Mouse (Mus musculus) heart, adult 2 months (tissue): ENCODE results near the gene Ston1. TPM values are rescaled to one million over a fixed set of nuclear protein-coding genes. Genes with fewer than 3 reads are reported as not detected.

Experiments
- DNase-seq, 2 experiments: peaks; one replicate each; pipeline ENCODE4 v3.0.0; 2021
- H3K27ac ChIP-seq: fragments of 200-600 bp; 2 replicates; pipeline ENCODE4 v1.8.1; 2022
- H3K27me3 ChIP-seq: fragments of 200-500 bp; 2 replicates; pipeline ENCODE4 v1.6.1; 2012; ENCODE audit warnings: mild to moderate bottlenecking, low read length, inconsistent platforms, mixed read lengths; ENCODE audit not compliant: control insufficient read depth, insufficient read depth
- H3K36me3 ChIP-seq: fragments of 200-500 bp; 2 replicates; pipeline ENCODE4 v1.6.1; 2012; ENCODE audit warnings: low read length, inconsistent platforms; ENCODE audit not compliant: control insufficient read depth, insufficient read depth
- H3K4me1 ChIP-seq: fragments of 200-500 bp; 2 replicates; pipeline ENCODE4 v1.6.1; 2011; ENCODE audit warnings: low read length; ENCODE audit not compliant: control insufficient read depth, insufficient read depth
- H3K4me3 ChIP-seq: fragments of 200-600 bp; 2 replicates; pipeline ENCODE4 v1.8.1; 2022
- H3K79me2 ChIP-seq: fragments of 200-500 bp; replicated peaks from 2 replicates; pipeline ENCODE4 v1.6.1; 2012; ENCODE audit warnings: mild to moderate bottlenecking, inconsistent platforms, low read length, moderate library complexity, mixed read lengths; ENCODE audit not compliant: control insufficient read depth, insufficient read depth
- H3K9ac ChIP-seq: fragments of 200-500 bp; 2 replicates; pipeline ENCODE4 v1.6.1; 2012; ENCODE audit warnings: low read depth, mild to moderate bottlenecking, control low read depth, inconsistent platforms, low read length, mixed read lengths
- CTCF ChIP-seq: fragments of 200-600 bp; IDR thresholded peaks from 2 replicates; pipeline ENCODE4 v1.8.1; 2022; ENCODE audit warnings: antibody characterized with exemption, mild to moderate bottlenecking, moderate library complexity
- EP300 ChIP-seq: fragments of 200-500 bp; IDR thresholded peaks from 2 replicates; pipeline ENCODE4 v1.6.1; 2011; ENCODE audit warnings: low read depth, low read length, control low read depth; ENCODE audit not compliant: insufficient read depth
- POLR2A ChIP-seq: fragments of 200-500 bp; IDR thresholded peaks from 2 replicates; pipeline ENCODE4 v1.6.1; 2011; ENCODE audit warnings: mild to moderate bottlenecking, low read depth, low read length, control low read depth; ENCODE audit not compliant: insufficient read depth
- WGBS: fragments of 180-500 bp; shearing (Covaris S2); methylation state at CpG from one replicate; pipeline ENCODE4 v1.1.7; 2018; 5-methylcytosine and 5-hydroxymethylcytosine counted together
- intact Hi-C: fragments of 180-260 bp; cut with DNase I; formaldehyde crosslinking; loops from one replicate; pipeline ENCODE4 v1.15.1; 2025
- polyA plus RNA-seq: library from polyadenylated mRNA; depleted of rRNA; stranded (reverse); fragments of >200 nt; gene quantifications from 2 replicates; pipeline ENCODE4 v1.2.3, GENCODE M21; 2012
- total RNA-seq, 2 experiments: library from RNA; stranded (reverse); gene quantifications; 2 replicates each; pipeline ENCODE4 v1.2.3; 2021

Gene Ston1
- total and polyA plus RNA-seq, 3 experiments, result 9.4 to 21.8 (median 18.9) TPM

DNA sequence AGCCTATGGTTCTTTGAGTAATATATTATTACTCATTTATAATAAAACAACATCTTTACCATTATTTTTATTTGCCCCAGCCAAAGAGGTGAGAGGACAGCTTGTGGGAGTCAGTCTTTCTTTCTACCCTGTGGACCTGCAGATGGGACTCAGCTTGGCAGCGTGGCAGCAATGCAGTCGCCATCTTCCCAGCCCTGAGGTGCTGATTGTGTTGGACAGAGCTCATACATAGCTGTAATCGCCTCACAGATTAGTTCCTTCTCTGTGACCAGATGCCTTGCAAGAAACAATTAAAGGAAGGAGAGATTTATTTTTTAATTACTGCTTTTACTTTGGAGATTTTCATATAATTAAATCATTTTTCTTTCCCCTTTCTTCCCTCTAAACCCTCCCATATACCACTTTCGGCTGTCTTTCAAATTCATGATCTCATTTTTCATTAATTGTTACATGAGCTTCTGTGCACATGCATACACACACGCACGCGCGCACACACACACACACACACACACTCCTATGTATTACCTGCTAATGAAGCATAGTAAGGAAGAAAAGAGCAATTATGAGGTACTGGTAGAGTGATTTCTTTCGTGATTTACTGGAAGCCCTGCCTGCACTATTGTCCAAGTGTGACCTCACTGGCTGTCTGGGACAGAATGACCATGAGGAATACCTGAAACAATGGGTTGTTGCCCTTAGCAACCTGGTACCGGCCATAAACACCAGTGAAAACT is 27.5 kb upstream of the Ston1 start:
- H3K9ac ChIP-seq, result no peak overlapping the region
- intact Hi-C loops, result no loop called here
- DNase-seq, result no peak
- no peak overlapping the region for H3K27ac ChIP-seq
- H3K36me3 ChIP-seq, result no peaks in the 10 kb centered on the region; the same call in 1 of the 2 replicates
- WGBS, result 82% methylated on average over 10 of the region's 10 CpGs
- no peak overlapping the region for H3K4me3 ChIP-seq
- no peaks in the 10 kb centered on the region for H3K4me1 ChIP-seq
- H3K79me2 ChIP-seq, result no peaks in the 10 kb centered on the region
- H3K27me3 ChIP-seq, result no peaks in the 10 kb centered on the region
- no peak for TF ChIP-seq EP300
- TF ChIP-seq POLR2A, result no peak
- TF ChIP-seq CTCF, result no peak

DNA sequence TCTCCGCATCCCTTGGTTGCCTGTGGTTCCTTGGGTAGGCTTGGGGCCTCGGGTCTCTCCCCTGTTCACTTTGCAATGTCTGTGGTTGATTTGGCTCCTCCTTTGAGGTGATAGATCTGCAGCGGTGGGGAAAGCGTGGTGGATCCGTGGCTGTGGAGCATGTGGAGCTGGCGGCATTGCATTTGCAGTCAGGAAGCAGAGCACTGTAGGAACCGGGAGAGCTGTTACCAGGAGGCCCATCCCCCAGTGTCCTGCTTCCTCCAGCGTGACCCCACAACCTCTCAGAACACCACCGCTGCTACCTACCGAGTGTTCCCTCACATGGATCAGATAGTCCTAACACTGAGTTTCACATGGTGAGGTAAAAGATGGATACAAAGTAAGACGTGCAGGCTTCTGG is 26.7 kb upstream of the Ston1 start:
- WGBS, result 87% methylated on average over 11 of the region's 11 CpGs
- H3K4me3 ChIP-seq, result no peak overlapping the region
- H3K27ac ChIP-seq, result no peak overlapping the region
- H3K4me1 ChIP-seq, result no peaks in the 10 kb centered on the region
- H3K9ac ChIP-seq, result no peak overlapping the region
- no peaks in the 10 kb centered on the region for H3K79me2 ChIP-seq
- DNase-seq, result no peak
- no peaks in the 10 kb centered on the region for H3K27me3 ChIP-seq
- no peaks in the 10 kb centered on the region for H3K36me3 ChIP-seq
- intact Hi-C loops, result no loop called here
- no peak for TF ChIP-seq CTCF
- no peak for TF ChIP-seq EP300
- TF ChIP-seq POLR2A, result no peak

DNA sequence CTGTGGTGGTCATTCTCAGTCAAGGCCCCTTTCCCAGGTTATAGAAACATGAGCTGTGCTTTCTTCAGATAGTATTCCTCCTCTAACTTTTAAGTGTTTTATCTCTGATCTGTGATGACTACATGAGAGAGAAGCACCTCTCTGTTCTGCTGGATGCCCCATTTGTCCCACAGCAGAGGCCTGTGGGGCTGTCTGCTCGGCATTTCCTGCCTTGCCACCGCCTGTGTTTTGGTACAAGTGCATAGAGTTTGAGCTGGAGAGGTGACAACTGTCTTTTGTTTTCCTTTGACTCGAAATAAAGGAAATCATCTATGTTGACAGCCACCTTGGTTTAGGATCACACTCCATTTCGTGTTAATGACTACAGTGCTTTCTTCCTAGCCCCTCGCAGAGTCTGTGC is 22.7 kb upstream of the Ston1 start:
- H3K27ac ChIP-seq, result no peak overlapping the region
- no peaks in the 10 kb centered on the region for H3K27me3 ChIP-seq
- H3K4me1 ChIP-seq, result no peaks in the 10 kb centered on the region
- no peak for DNase-seq
- H3K9ac ChIP-seq, result no peak overlapping the region
- no peak overlapping the region for H3K4me3 ChIP-seq
- no peaks in the 10 kb centered on the region for H3K79me2 ChIP-seq
- TF ChIP-seq POLR2A (no peak), EP300 (no peak), CTCF (no peak)
- H3K36me3 ChIP-seq, result no peaks in the 10 kb centered on the region
- WGBS, result 63% methylated on average over 5 of the region's 5 CpGs
- intact Hi-C loops, result no loop called here

DNA sequence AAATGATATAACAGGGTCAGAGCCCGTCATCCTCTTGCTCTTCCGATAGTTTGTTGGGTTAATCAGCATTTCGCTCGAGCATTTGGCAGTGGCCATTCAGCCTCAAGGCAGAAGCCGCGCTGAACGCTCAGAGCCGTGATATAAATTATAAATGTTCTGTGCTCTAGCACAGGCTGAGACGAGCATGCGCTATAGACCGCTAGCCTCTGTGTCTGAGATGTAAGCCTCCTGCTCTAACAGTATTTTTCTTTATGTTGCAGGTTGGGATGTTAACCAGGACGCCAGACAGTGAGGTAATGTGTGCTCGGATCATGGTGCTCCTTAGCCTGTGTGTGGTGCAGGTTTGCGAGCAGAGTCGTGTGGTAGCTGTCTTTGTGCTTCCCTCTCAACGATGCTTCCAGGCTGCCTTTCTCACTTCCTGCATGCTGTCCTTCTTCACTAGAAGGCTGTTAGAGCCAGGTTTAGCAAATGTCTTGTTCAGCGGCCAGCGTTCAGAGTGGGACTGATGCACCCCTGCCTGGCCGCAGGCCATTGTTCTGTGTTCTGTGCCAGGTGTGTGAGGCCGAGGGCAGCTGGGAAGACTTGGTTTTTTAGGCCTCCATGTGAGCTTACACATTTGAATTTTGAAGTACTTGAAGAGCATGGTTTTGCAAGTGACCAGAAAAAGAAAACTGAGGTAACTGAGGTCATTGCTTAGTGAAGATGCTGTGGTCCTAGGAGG is 18.8 kb upstream of the Ston1 start:
- no peaks in the 10 kb centered on the region; the same call in 1 of the 2 replicates for H3K36me3 ChIP-seq
- 90% methylated on average over 20 of the region's 20 CpGs for WGBS

DNA sequence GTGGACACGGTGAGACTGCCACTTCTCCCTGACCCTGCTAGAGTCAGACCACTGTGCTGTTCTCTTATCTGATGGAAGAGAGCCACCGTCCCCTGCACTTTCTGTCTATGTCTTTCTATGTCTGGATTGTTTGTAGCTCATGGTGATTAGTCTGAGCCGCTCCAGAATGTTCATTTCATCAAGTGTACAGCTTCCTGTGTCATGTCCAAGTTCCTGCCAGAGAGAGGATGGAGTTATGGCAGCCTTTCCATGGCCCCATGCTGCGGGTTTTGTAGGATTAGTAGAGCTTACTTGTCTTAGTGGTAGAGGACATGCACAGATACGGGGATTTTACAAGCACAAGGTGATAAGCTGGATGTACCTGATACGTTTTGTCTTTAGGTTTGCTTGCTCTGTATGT is 16.9 kb upstream of the Ston1 start:
- peaks cover 4% of the 10 kb centered on the region; the same call in 1 of the 2 replicates for H3K4me1 ChIP-seq
- TF ChIP-seq EP300 (no peak), POLR2A (no peak), CTCF (no peak)
- no peak for DNase-seq
- 70% methylated on average over 6 of the region's 6 CpGs for WGBS
- H3K9ac ChIP-seq, result no peak overlapping the region
- intact Hi-C loops, result no loop called here
- H3K4me3 ChIP-seq, result no peak overlapping the region
- H3K27me3 ChIP-seq, result no peaks in the 10 kb centered on the region
- H3K79me2 ChIP-seq, result no peaks in the 10 kb centered on the region
- no peaks in the 10 kb centered on the region; the same call in 1 of the 2 replicates for H3K36me3 ChIP-seq
- H3K27ac ChIP-seq, result no peak overlapping the region

More for the DNA sequence above, 18.8 kb upstream of the Ston1 start:
- DNase-seq, result no peak
- Histone ChIP-seq H3K9ac (no peak overlapping the region), H3K4me3 (no peak overlapping the region), H3K27ac (no peak overlapping the region), H3K4me1 (peaks cover 4% of the 10 kb centered on the region; the same call in 1 of the 2 replicates), H3K79me2 (no peaks in the 10 kb centered on the region), H3K27me3 (no peaks in the 10 kb centered on the region)
- TF ChIP-seq EP300 (no peak), CTCF (no peak), POLR2A (no peak)
- intact Hi-C loops, result no loop called here
